Mouse (Mus musculus) heart, adult 2 months (tissue): ENCODE measurements around the gene Acot7. TPM values are rescaled to one million over a fixed set of nuclear protein-coding genes. Genes with fewer than 3 reads are reported as not detected.

Experiments used
- DNase-seq, 2 experiments: peaks; one replicate each; pipeline ENCODE4 v3.0.0; 2021
- H3K27ac ChIP-seq: fragments of 200-600 bp; 2 replicates; pipeline ENCODE4 v1.8.1; 2022
- H3K27me3 ChIP-seq: fragments of 200-500 bp; 2 replicates; pipeline ENCODE4 v1.6.1; 2012; ENCODE audit warnings: mild to moderate bottlenecking, low read length, inconsistent platforms, mixed read lengths; ENCODE audit not compliant: control insufficient read depth, insufficient read depth
- H3K36me3 ChIP-seq: fragments of 200-500 bp; 2 replicates; pipeline ENCODE4 v1.6.1; 2012; ENCODE audit warnings: low read length, inconsistent platforms; ENCODE audit not compliant: control insufficient read depth, insufficient read depth
- H3K4me1 ChIP-seq: fragments of 200-500 bp; 2 replicates; pipeline ENCODE4 v1.6.1; 2011; ENCODE audit warnings: low read length; ENCODE audit not compliant: control insufficient read depth, insufficient read depth
- H3K4me3 ChIP-seq: fragments of 200-600 bp; 2 replicates; pipeline ENCODE4 v1.8.1; 2022
- H3K79me2 ChIP-seq: fragments of 200-500 bp; replicated peaks from 2 replicates; pipeline ENCODE4 v1.6.1; 2012; ENCODE audit warnings: mild to moderate bottlenecking, inconsistent platforms, low read length, moderate library complexity, mixed read lengths; ENCODE audit not compliant: control insufficient read depth, insufficient read depth
- H3K9ac ChIP-seq: fragments of 200-500 bp; 2 replicates; pipeline ENCODE4 v1.6.1; 2012; ENCODE audit warnings: low read depth, mild to moderate bottlenecking, control low read depth, inconsistent platforms, low read length, mixed read lengths
- CTCF ChIP-seq: fragments of 200-600 bp; IDR thresholded peaks from 2 replicates; pipeline ENCODE4 v1.8.1; 2022; ENCODE audit warnings: antibody characterized with exemption, mild to moderate bottlenecking, moderate library complexity
- EP300 ChIP-seq: fragments of 200-500 bp; IDR thresholded peaks from 2 replicates; pipeline ENCODE4 v1.6.1; 2011; ENCODE audit warnings: low read depth, low read length, control low read depth; ENCODE audit not compliant: insufficient read depth
- POLR2A ChIP-seq: fragments of 200-500 bp; IDR thresholded peaks from 2 replicates; pipeline ENCODE4 v1.6.1; 2011; ENCODE audit warnings: mild to moderate bottlenecking, low read depth, low read length, control low read depth; ENCODE audit not compliant: insufficient read depth
- WGBS: fragments of 180-500 bp; shearing (Covaris S2); methylation state at CpG from one replicate; pipeline ENCODE4 v1.1.7; 2018; 5-methylcytosine and 5-hydroxymethylcytosine counted together
- intact Hi-C: fragments of 180-260 bp; cut with DNase I; formaldehyde crosslinking; loops from one replicate; pipeline ENCODE4 v1.15.1; 2025
- polyA plus RNA-seq: library from polyadenylated mRNA; depleted of rRNA; stranded (reverse); fragments of >200 nt; gene quantifications from 2 replicates; pipeline ENCODE4 v1.2.3, GENCODE M21; 2012
- total RNA-seq, 2 experiments: library from RNA; stranded (reverse); gene quantifications; 2 replicates each; pipeline ENCODE4 v1.2.3; 2021

Acot7 gene
- total and polyA plus RNA-seq, 3 experiments: 51.7 to 64.8 (median 58.1) TPM

DNA sequence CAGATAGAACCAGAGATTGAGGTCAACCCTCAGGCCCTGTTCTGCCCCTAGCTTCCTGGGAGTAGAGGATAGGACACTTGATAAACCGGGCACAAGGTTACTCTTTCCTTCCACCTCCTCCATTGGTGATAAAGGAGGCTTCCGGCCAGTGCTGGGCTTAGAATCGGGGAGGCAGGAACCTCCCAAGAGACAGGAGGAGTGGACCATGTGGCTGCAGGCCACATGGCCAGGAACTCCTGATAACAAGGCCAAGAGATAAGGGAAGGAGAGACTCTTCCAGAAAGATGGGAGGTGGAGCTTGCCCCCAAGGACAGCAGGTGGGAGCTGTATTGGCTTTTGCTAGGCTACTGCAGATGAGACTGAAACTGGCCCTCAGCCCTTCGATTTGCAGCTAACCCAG is 27.4 kb upstream of the Acot7 start:
- intact Hi-C loops: no loop called here
- WGBS: 51% methylated on average over 4 of the region's 4 CpGs
- peaks cover 3% of the 10 kb centered on the region; the same call in 1 of the 2 replicates for H3K27me3 ChIP-seq

DNA sequence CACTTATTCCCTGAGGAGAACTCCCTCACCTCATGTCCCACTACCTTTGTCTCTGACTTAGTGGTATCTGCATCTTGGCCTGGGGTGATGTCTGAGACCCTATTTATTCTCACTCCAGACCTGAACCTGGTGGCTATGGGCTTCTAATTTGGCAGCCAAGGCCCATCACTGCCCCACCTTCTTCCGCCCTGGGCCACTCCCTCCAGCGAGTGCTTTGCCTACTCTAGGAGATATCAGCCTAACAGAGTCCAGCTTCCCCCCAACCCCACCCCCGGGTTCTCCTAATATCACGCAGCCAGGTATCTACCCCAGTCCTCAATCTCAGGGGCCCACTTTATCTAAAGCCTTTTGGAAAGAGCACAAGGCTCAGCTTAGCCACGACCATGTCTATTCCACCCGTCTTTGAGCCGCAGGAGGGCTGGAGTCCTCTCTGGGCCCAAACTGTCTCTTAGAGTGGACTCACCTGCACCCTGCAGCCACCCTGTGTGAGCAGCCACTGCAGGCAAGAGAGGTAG is 26.4 kb upstream of the Acot7 start:
- no peak overlapping the region for H3K27ac ChIP-seq
- intact Hi-C loops: no loop called here
- peaks cover 3% of the 10 kb centered on the region; the same call in 1 of the 2 replicates for H3K27me3 ChIP-seq
- 49% methylated on average over 7 of the region's 7 CpGs for WGBS
- no peak for DNase-seq
- H3K9ac ChIP-seq: peak overlapping the region; percentile 55
- H3K36me3 ChIP-seq: no peaks in the 10 kb centered on the region
- no peaks in the 10 kb centered on the region for H3K79me2 ChIP-seq
- H3K4me1 ChIP-seq: peaks cover 1% of the 10 kb centered on the region; the same call in 1 of the 2 replicates
- H3K4me3 ChIP-seq: peak overlapping the region; percentile 32; the same call in 1 of the 2 replicates
- TF ChIP-seq EP300 (no peak), POLR2A (no peak), CTCF (no peak)

More for the DNA sequence above, 27.4 kb upstream of the Acot7 start:
- Histone ChIP-seq H3K4me3 (no peak overlapping the region), H3K4me1 (peaks cover 1% of the 10 kb centered on the region; the same call in 1 of the 2 replicates), H3K79me2 (no peaks in the 10 kb centered on the region), H3K27ac (no peak overlapping the region), H3K9ac (no peak overlapping the region), H3K36me3 (no peaks in the 10 kb centered on the region)
- TF ChIP-seq CTCF (no peak), POLR2A (no peak), EP300 (no peak)
- DNase-seq: no peak

DNA sequence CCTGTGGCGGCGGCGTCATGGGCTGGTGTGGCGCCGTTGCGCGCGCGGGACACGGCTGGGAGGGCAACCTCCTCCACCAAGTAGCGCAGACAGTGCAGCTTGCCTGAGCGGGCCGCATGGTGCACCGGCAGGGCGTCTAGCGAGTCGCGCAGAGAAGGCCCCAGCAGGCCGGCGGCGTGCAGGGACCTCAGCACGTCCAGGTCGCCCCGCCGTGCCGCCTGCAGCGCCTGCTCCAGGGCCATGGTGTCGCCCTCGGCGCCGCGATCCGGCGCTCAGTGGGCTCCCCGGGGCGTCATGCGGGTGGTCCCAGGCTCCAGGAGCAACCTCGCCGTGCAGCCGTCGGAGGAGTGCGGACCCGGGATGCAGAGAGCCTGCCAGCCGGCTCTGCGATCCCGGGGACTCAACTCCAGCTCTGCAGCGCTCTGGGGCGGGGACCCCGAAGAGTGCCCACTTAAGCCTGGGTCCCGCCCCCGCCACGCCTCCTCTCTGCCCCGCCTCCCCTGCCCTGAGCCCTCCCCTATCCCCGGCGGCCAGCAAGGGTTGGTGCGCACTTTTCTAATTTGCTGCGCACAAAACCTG is 25.9 kb upstream of the Acot7 start, which contains the start of gene Espn:
Gene Espn (minus strand): TSS at position 406 of the 579 bp plus-strand sequence.
- TF ChIP-seq POLR2A (no peak), EP300 (no peak), CTCF (no peak)

DNA sequence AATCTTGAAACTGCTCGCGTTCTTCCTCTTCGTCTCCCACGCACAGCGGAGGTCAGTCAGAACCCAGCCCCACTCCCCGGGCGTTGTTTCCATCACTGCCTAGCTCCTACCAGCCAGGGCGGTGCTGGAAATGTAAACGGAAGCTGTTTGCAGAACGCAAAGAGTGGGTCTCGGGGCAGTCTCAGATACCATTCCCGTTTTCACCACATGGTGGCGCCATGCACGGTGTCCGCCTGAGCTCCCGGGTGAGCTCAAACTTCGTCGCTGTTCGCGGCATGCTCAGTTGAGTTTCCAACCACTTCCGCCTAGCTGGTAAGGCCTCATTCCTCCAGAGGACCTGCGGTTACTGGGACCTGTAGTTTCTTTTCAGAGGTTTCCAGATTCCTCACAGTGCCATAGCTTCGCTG is 24.2 kb upstream of the Acot7 start:
- WGBS: 3% methylated on average over 23 of the region's 23 CpGs

More for the DNA sequence above, 25.9 kb upstream of the Acot7 start, which contains the start of gene Espn:
- no peaks in the 10 kb centered on the region for H3K79me2 ChIP-seq
- H3K4me1 ChIP-seq: peaks cover 1% of the 10 kb centered on the region; the same call in 1 of the 2 replicates
- peak within 1 kb of the TSS; percentile 55 for H3K9ac ChIP-seq
- H3K4me3 ChIP-seq: peak within 1 kb of the TSS; percentile 32
- intact Hi-C loops: no loop called here
- H3K27me3 ChIP-seq: peaks cover 3% of the 10 kb centered on the region; the same call in 1 of the 2 replicates
- no peak within 1 kb of the TSS for H3K27ac ChIP-seq
- H3K36me3 ChIP-seq: no peaks in the 10 kb centered on the region
- peak; percentile 63 for DNase-seq
- 4% methylated on average over 57 of the region's 57 CpGs for WGBS

DNA sequence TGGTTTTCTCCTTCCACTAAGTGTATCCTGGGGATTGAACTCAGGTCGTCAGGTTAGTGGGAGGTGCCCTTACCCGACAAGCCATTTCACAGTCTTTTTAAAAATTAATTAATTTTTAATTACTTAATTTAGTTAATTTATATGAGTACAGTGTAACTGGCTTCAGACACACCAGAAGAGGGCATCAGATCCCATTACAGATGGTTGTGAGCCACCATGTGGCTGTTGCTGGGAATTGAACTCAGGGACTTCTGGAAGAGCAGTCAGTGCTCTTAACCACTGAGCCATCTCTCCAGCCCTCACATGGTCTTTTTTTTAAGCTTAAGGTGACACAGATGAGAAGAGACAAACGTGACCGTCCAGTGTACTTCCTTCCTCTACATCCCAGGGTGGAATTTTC is 22.9 kb upstream of the Acot7 start:
- DNase-seq: no peak
- Histone ChIP-seq H3K27ac (no peak overlapping the region), H3K79me2 (no peaks in the 10 kb centered on the region), H3K27me3 (peaks cover 15% of the 10 kb centered on the region), H3K9ac (no peak overlapping the region), H3K4me3 (no peak overlapping the region), H3K4me1 (peaks cover 1% of the 10 kb centered on the region; the same call in 1 of the 2 replicates), H3K36me3 (no peaks in the 10 kb centered on the region)
- intact Hi-C loops: no loop called here
- TF ChIP-seq CTCF: no peak
- TF ChIP-seq EP300: no peak
- TF ChIP-seq POLR2A: no peak
- 54% methylated on average over 4 of the region's 4 CpGs for WGBS

More for the DNA sequence above, 24.2 kb upstream of the Acot7 start:
- Histone ChIP-seq H3K4me3 (peak overlapping the region; percentile 30; the same call in 1 of the 2 replicates), H3K27ac (no peak overlapping the region), H3K9ac (no peak overlapping the region), H3K79me2 (no peaks in the 10 kb centered on the region), H3K27me3 (peaks cover 7% of the 10 kb centered on the region), H3K4me1 (peaks cover 1% of the 10 kb centered on the region; the same call in 1 of the 2 replicates), H3K36me3 (no peaks in the 10 kb centered on the region)
- DNase-seq: peak; percentile 84 to 88
- TF ChIP-seq EP300 (0 out of 2 replicates have a peak, but pooled peaks have one; percentile 24), CTCF (peak; percentile 89), POLR2A (no peak)
- intact Hi-C loops: no loop called here
